Mouse (Mus musculus) lung, adult 2 months (tissue): ENCODE measurements at regions not wholly inside any gene's neighbourhood (a gene's known extent, or its start where the extent isn't known, plus 50 kb on each side); places are given as distances from the start of the nearest gene placed in this dataset.

Experiments used
- CTCF ChIP-seq: fragments of 200-500 bp; IDR thresholded peaks from 2 replicates; pipeline ENCODE4 v1.5.1; 2011; ENCODE audit warnings: mild to moderate bottlenecking, low read length, control low read depth; ENCODE audit not compliant: insufficient read depth
- POLR2A ChIP-seq: fragments of 200-500 bp; IDR thresholded peaks from 2 replicates; pipeline ENCODE4 v1.6.1; 2011; ENCODE audit warnings: low read depth, mild to moderate bottlenecking, control low read depth, low read length, borderline replicate concordance; ENCODE audit errors: extremely low read depth

GRCm38 (mm10) chr8:103903635-103904034 is 197.8 kb upstream of the Cdh5 start:
- no peak for TF ChIP-seq CTCF
- TF ChIP-seq POLR2A = no peak
